Mouse (Mus musculus) adrenal gland, adult 2 months (tissue): Measurements from ENCODE around the gene Hoxc12. TPM values are rescaled to one million over a fixed set of nuclear protein-coding genes. Genes with fewer than 3 reads are reported as not detected.

Source experiments
- DNase-seq: peaks from one replicate; pipeline ENCODE4 v3.0.0; 2021
- polyA plus RNA-seq: library from polyadenylated mRNA; depleted of rRNA; stranded (reverse); fragments of >200 nt; gene quantifications from 2 replicates; pipeline ENCODE4 v1.2.3, GENCODE M21; 2012
- total RNA-seq, 2 experiments: library from RNA; stranded (reverse); gene quantifications; 2 replicates each; pipeline ENCODE4 v1.2.3; 2021

Gene Hoxc12
- total and polyA plus RNA-seq, 3 experiments: not detected

- DNase-seq: no peak
Observed at GRCm38 (mm10) chr15:102937036-102937666, 594 bp downstream of the Hoxc12 start.

GRCm38 (mm10) chr15:102939256-102940155 lies 2.9 kb downstream of the Hoxc12 start:
- no peak for DNase-seq

GRCm38 (mm10) chr15:102942739-102943467 lies 6.3 kb downstream of the Hoxc12 start:
- DNase-seq: peak; percentile 13

GRCm38 (mm10) chr15:102943468-102943813 lies 6.9 kb downstream of the Hoxc12 start:
- no peak for DNase-seq

GRCm38 (mm10) chr15:102945185-102946077 lies 8.9 kb downstream of the Hoxc12 start:
- DNase-seq: no peak

GRCm38 (mm10) chr15:102947276-102947675 lies 10.7 kb downstream of the Hoxc12 start:
- DNase-seq: no peak

- no peak for DNase-seq
Observed at GRCm38 (mm10) chr15:102948842-102949241, 12.3 kb downstream of the Hoxc12 start.

GRCm38 (mm10) chr15:102949696-102950095 lies 13.1 kb downstream of the Hoxc12 start:
- DNase-seq: no peak

GRCm38 (mm10) chr15:102950877-102951276 lies 14.3 kb downstream of the Hoxc12 start:
- DNase-seq: no peak

GRCm38 (mm10) chr15:102953561-102953960 lies 17.0 kb downstream of the Hoxc12 start:
- no peak for DNase-seq

- no peak for DNase-seq
Observed at GRCm38 (mm10) chr15:102954192-102955006, 17.8 kb downstream of the Hoxc12 start, which contains the start of gene Hoxc11. Gene Hoxc11 (plus strand): TSS chr15:102954427.

GRCm38 (mm10) chr15:102955007-102955382 lies 18.4 kb downstream of the Hoxc12 start:
- DNase-seq: no peak

- DNase-seq: no peak
Observed at GRCm38 (mm10) chr15:102955833-102956640, 19.5 kb downstream of the Hoxc12 start.

GRCm38 (mm10) chr15:102956906-102957305 lies 20.3 kb downstream of the Hoxc12 start:
- no peak for DNase-seq

GRCm38 (mm10) chr15:102959663-102960191 lies 23.2 kb downstream of the Hoxc12 start:
- DNase-seq: no peak

- DNase-seq: no peak
Observed at GRCm38 (mm10) chr15:102961728-102962127, 25.2 kb downstream of the Hoxc12 start.

GRCm38 (mm10) chr15:102962492-102962891 lies 25.9 kb downstream of the Hoxc12 start:
- DNase-seq: no peak

- DNase-seq: no peak
Observed at GRCm38 (mm10) chr15:102963259-102963658, 26.7 kb downstream of the Hoxc12 start.
